Mouse (Mus musculus) layer of hippocampus, postnatal 10 days (tissue): ENCODE data around the gene Rnf182. TPM values are rescaled to one million over a fixed set of nuclear protein-coding genes. Genes with fewer than 3 reads are reported as not detected.
A peak's percentile ranks its signal among the peaks of the same experiment; 100 is the strongest.

ENCODE experiments used
- DNase-seq, 2 experiments: peaks; one replicate each; pipeline ENCODE4 v3.0.0; 2021; ENCODE audit warnings: low spot score in 2 of 2
- total RNA-seq, 2 experiments: library from RNA; stranded (reverse); gene quantifications; 2 replicates each; pipeline ENCODE4 v1.2.3; 2021

The Rnf182 gene
- total RNA-seq, 2 experiments from 2014 or later = 33.4 to 37.8 TPM

GRCm38 (mm10) chr13:43695521-43695920 is 80.0 kb downstream of the Rnf182 start:
- no peak for DNase-seq

- DNase-seq = no peak
These were observed 80.5 kb downstream of the Rnf182 start for GRCm38 (mm10) chr13:43696011-43696410.

- no peak for DNase-seq
These were observed 83.0 kb downstream of the Rnf182 start for GRCm38 (mm10) chr13:43698506-43698905.

- DNase-seq = no peak
These were observed 88.0 kb downstream of the Rnf182 start for GRCm38 (mm10) chr13:43703471-43703870.

GRCm38 (mm10) chr13:43704533-43705116 is 89.1 kb downstream of the Rnf182 start:
- no peak for DNase-seq

GRCm38 (mm10) chr13:43706387-43706786 is 90.9 kb downstream of the Rnf182 start:
- peak in 1 of 2 experiments; percentile 31 for DNase-seq

- DNase-seq = no peak
These were observed 94.0 kb downstream of the Rnf182 start for GRCm38 (mm10) chr13:43709529-43709928.

- peak; percentile 60 to 75 for DNase-seq
These were observed 96.3 kb downstream of the Rnf182 start for GRCm38 (mm10) chr13:43711708-43712314.

- no peak for DNase-seq
These were observed 99.2 kb downstream of the Rnf182 start for GRCm38 (mm10) chr13:43714741-43715140.

GRCm38 (mm10) chr13:43715466-43715865 is 100.0 kb downstream of the Rnf182 start:
- DNase-seq = no peak

- DNase-seq = no peak
These were observed 101.1 kb downstream of the Rnf182 start for GRCm38 (mm10) chr13:43716514-43717036.

- DNase-seq = no peak
These were observed 102.7 kb downstream of the Rnf182 start for GRCm38 (mm10) chr13:43718173-43718572.

GRCm38 (mm10) chr13:43720496-43720895 is 105.0 kb downstream of the Rnf182 start:
- no peak for DNase-seq

Other genes with a start within 250 kb of the Rnf182 start
- 100 to 1,000 TPM in 1 of 2 experiments, 10 to 100 TPM in 1; 96.5 to 109 TPM for gene Nol7, start 217.3 kb upstream of the Rnf182 start, total RNA-seq
- 10 to 100 TPM; 67.8 to 77.0 TPM for gene Ranbp9, start 134.4 kb upstream of the Rnf182 start, total RNA-seq
- gene Mcur1, start 55.5 kb upstream of the Rnf182 start, total RNA-seq = 10 to 100 TPM; 19.8 TPM
- gene Cd83, start 169.1 kb downstream of the Rnf182 start, total RNA-seq = 1 to 10 TPM; 6.9 to 8.5 TPM